Mouse (Mus musculus): ENCODE measurements around the gene Ptprk. TPM values are rescaled to one million over a fixed set of nuclear protein-coding genes. Genes with fewer than 3 reads are reported as not detected.

Ptprk gene
- polyA plus RNA-seq, 1 experiment from 2014 or later: 33.8 TPM

DNA sequence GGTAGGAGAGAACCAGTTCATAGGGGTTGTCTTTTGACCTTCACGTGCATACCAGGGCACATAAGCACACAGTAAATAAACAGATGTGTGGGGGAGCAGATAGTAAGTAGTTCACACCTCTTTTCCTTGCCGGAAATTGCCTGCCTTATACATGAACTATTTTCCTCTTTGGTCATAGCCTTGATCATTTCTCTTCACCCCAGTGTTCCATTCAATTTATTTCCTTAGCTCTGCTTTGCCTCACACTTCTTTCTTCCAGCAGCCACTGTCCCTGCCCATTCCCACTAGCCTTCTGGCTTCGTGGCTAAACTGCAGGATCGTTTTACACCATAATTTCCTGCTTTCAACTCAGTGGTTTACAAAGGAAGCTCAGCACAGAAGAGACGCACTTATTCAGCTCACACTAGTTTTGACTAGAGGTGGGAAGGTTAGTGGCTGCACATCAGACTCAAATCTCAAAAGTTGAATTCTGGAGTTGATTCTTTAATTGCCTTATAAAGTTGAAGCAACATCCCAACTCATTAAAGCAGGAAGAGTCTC, 151.0 kb downstream of the Ptprk start:
- Histone ChIP-seq H3K9me3 (replicated peaks; ENCODE audit: control insufficient read depth, low read length, poor library complexity, severe bottlenecking) (no peaks in the 10 kb centered on the region), H3K9ac (ENCODE audit: low read depth, low read length) (no peak overlapping the region), H3K4me3 (ENCODE audit: low read depth, low read length) (no peak overlapping the region), H3K4me2 (ENCODE audit: low read length) (no peak overlapping the region), H3K36me3 (ENCODE audit: control insufficient read depth, insufficient read depth, low read length) (no peaks in the 10 kb centered on the region), H3K27ac (ENCODE audit: low read length) (no peak overlapping the region), H3K27me3 (ENCODE audit: control insufficient read depth, insufficient read depth, low read depth, low read length) (no peaks in the 10 kb centered on the region), H3K4me1 (ENCODE audit: control insufficient read depth, insufficient read depth, low read length) (peaks cover 4% of the 10 kb centered on the region; the same call in 1 of the 2 replicates)
- 49% methylated on average over 5 of the region's 5 CpGs for WGBS
- no peak for ATAC-seq

- WGBS: 94% methylated on average over 4 of the region's 4 CpGs
- Histone ChIP-seq H3K27ac (ENCODE audit: low read length) (no peak overlapping the region), H3K9ac (ENCODE audit: low read depth, low read length) (no peak overlapping the region), H3K4me3 (ENCODE audit: low read depth, low read length) (no peak overlapping the region), H3K36me3 (ENCODE audit: control insufficient read depth, insufficient read depth, low read length) (no peaks in the 10 kb centered on the region), H3K27me3 (ENCODE audit: control insufficient read depth, insufficient read depth, low read depth, low read length) (no peaks in the 10 kb centered on the region), H3K4me1 (ENCODE audit: control insufficient read depth, insufficient read depth, low read length) (peaks cover 9% of the 10 kb centered on the region), H3K9me3 (replicated peaks; ENCODE audit: control insufficient read depth, low read length, poor library complexity, severe bottlenecking) (no peaks in the 10 kb centered on the region), H3K4me2 (ENCODE audit: low read length) (no peak overlapping the region)
- ATAC-seq: no peak
These were observed 153.1 kb downstream of the Ptprk start for GRCm38 (mm10) chr10:28227732-28228131.

GRCm38 (mm10) chr10:28228208-28228607, 153.6 kb downstream of the Ptprk start:
- peaks cover 9% of the 10 kb centered on the region for H3K4me1 ChIP-seq (ENCODE audit: control insufficient read depth, insufficient read depth, low read length)
- WGBS: 89% methylated on average over 1 of the region's 1 CpGs

DNA sequence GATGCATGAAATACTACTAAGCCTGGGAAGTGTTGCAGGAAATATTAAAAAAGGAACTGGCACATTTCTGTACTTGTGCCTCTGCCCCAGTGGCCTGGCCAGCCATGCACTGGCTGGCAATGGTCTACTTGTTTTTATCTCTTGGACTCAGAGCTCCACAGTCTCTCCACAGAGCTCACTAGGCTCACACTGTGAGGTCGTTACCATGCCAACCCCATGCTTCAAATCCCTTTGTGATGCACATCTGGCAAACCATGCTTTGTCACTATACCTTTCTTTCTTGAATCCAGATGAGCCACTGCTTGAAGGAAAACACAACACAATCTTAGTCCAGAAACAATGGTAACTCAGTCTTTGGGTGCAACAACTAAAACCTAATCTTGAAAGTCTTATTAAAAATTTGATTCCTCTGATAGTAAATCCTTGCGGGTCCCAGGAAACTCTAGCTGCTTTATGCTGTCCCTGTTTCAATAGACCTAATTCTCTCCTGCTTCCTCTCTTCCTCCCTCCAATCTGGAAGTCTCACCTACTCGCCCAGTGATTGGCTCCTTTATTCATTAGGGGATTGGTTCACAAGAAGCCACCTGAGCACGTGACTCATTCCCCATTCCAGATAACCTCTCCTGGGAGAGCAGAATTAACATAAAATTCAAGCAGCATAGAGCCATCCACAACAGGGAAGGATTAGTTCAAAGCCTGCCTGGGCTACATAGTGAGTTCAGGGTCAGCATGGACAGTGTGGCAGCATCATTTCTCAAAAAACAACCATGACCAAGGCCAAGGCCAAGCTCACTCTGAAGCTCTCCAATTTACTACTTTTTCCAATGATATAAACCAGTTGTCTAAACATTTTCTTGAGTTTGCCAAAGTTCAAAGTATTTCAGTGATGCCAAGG, 157.9 kb downstream of the Ptprk start:
- Histone ChIP-seq H3K27me3 (ENCODE audit: control insufficient read depth, insufficient read depth, low read depth, low read length) (no peaks in the 10 kb centered on the region), H3K9ac (ENCODE audit: low read depth, low read length) (no peak overlapping the region), H3K4me2 (ENCODE audit: low read length) (no peak overlapping the region), H3K4me1 (ENCODE audit: control insufficient read depth, insufficient read depth, low read length) (peaks cover 5% of the 10 kb centered on the region), H3K36me3 (ENCODE audit: control insufficient read depth, insufficient read depth, low read length) (no peaks in the 10 kb centered on the region), H3K27ac (ENCODE audit: low read length) (no peak overlapping the region), H3K4me3 (ENCODE audit: low read depth, low read length) (no peak overlapping the region), H3K9me3 (replicated peaks; ENCODE audit: control insufficient read depth, low read length, poor library complexity, severe bottlenecking) (no peaks in the 10 kb centered on the region)
- ATAC-seq: peak; percentile 80
- 13% methylated on average over 4 of the region's 4 CpGs for WGBS

More at GRCm38 (mm10) chr10:28228208-28228607, 153.6 kb downstream of the Ptprk start:
- ATAC-seq: no peak
- H3K27ac ChIP-seq (ENCODE audit: low read length): no peak overlapping the region
- no peaks in the 10 kb centered on the region for H3K27me3 ChIP-seq (ENCODE audit: control insufficient read depth, insufficient read depth, low read depth, low read length)
- H3K9me3 ChIP-seq (replicated peaks; ENCODE audit: control insufficient read depth, low read length, poor library complexity, severe bottlenecking): no peaks in the 10 kb centered on the region
- no peak overlapping the region for H3K4me3 ChIP-seq (ENCODE audit: low read depth, low read length)
- H3K9ac ChIP-seq (ENCODE audit: low read depth, low read length): no peak overlapping the region
- no peaks in the 10 kb centered on the region for H3K36me3 ChIP-seq (ENCODE audit: control insufficient read depth, insufficient read depth, low read length)
- no peak overlapping the region for H3K4me2 ChIP-seq (ENCODE audit: low read length)

GRCm38 (mm10) chr10:28249047-28249446, 174.4 kb downstream of the Ptprk start:
- 86% methylated on average over 4 of the region's 4 CpGs for WGBS
- Histone ChIP-seq H3K9me3 (replicated peaks; ENCODE audit: control insufficient read depth, low read length, poor library complexity, severe bottlenecking) (no peaks in the 10 kb centered on the region), H3K27me3 (ENCODE audit: control insufficient read depth, insufficient read depth, low read depth, low read length) (no peaks in the 10 kb centered on the region), H3K27ac (ENCODE audit: low read length) (no peak overlapping the region), H3K9ac (ENCODE audit: low read depth, low read length) (no peak overlapping the region), H3K4me1 (ENCODE audit: control insufficient read depth, insufficient read depth, low read length) (peaks cover 7% of the 10 kb centered on the region; the same call in 1 of the 2 replicates), H3K4me2 (ENCODE audit: low read length) (no peak overlapping the region), H3K36me3 (ENCODE audit: control insufficient read depth, insufficient read depth, low read length) (no peaks in the 10 kb centered on the region), H3K4me3 (ENCODE audit: low read depth, low read length) (no peak overlapping the region)
- no peak for ATAC-seq

DNA sequence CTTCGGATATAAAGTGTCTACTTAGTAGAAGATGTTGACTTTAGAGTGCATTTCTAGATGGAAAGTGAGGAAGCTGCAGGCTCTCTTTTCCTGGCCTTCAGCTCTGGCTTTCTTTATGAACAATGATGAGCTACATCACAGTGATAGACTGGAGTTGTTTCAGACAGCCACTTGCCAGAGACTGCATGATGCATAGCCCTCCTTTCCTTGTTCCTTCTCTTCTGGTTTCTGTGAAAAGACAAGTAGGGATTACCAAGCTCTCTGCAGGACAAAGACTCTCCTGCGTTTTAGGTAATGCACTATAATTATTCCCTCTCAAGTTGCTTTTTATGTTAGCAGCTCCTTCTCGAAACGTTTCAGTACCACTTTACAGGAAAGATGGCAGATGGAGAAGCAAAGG, 176.8 kb downstream of the Ptprk start:
- Histone ChIP-seq H3K9ac (ENCODE audit: low read depth, low read length) (no peak overlapping the region), H3K27me3 (ENCODE audit: control insufficient read depth, insufficient read depth, low read depth, low read length) (no peaks in the 10 kb centered on the region), H3K4me1 (ENCODE audit: control insufficient read depth, insufficient read depth, low read length) (peaks cover 7% of the 10 kb centered on the region; the same call in 1 of the 2 replicates), H3K4me2 (ENCODE audit: low read length) (no peak overlapping the region), H3K4me3 (ENCODE audit: low read depth, low read length) (no peak overlapping the region), H3K9me3 (replicated peaks; ENCODE audit: control insufficient read depth, low read length, poor library complexity, severe bottlenecking) (no peaks in the 10 kb centered on the region), H3K27ac (ENCODE audit: low read length) (no peak overlapping the region; the same call in 1 of the 2 replicates), H3K36me3 (ENCODE audit: control insufficient read depth, insufficient read depth, low read length) (no peaks in the 10 kb centered on the region)
- 0 out of 2 replicates have a peak, but pooled peaks have one; percentile 17 for ATAC-seq
- WGBS: 29% methylated on average over 4 of the region's 4 CpGs

DNA sequence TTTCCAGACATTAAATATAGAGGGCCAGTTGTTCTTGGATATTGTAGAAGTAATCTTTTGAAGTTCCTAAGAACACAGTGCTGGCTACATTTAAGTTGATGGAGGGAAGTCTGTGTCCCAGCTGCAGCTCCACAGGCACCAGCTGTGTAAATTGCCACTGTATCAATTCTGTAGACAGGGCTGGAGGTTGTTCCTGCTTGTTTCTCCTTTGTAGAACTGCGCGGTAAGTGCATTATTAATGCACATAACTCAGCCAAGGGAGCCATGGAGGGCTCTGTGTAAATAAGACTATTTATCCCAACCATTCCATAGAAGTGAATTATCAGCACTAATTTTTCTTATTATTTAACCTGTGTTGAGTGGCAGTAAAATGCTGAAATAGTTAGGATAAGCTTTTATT, 186.0 kb downstream of the Ptprk start:
- peak; percentile 71; the same call in 1 of the 2 replicates for ATAC-seq
- H3K27ac ChIP-seq (ENCODE audit: low read length): no peak overlapping the region

DNA sequence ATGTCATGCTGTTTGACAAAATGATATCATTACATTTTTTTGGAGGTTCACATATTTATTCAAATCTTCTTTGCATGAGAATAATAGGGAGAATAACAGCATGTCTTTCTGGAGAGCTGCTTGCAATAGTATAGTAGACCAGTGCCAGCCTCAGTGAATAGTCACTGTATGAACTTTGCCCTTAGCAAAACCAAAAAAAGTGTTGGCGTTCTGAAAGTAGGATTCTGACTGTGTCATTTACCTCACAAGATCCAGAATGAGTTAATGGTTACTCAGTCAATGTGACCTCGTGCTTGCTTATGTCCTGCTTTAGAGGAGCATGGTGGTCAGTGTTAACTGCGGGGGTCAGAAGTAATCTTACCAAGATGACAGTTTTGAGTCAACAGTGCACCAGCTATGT, 187.5 kb downstream of the Ptprk start:
- no peaks in the 10 kb centered on the region; the same call in 1 of the 2 replicates for H3K9me3 ChIP-seq (replicated peaks; ENCODE audit: control insufficient read depth, low read length, poor library complexity, severe bottlenecking)
- WGBS: 85% methylated on average over 3 of the region's 3 CpGs
- no peaks in the 10 kb centered on the region for H3K36me3 ChIP-seq (ENCODE audit: control insufficient read depth, insufficient read depth, low read length)
- no peak overlapping the region for H3K27ac ChIP-seq (ENCODE audit: low read length)
- no peaks in the 10 kb centered on the region for H3K4me1 ChIP-seq (ENCODE audit: control insufficient read depth, insufficient read depth, low read length)
- no peak overlapping the region for H3K4me2 ChIP-seq (ENCODE audit: low read length)
- ATAC-seq: no peak
- H3K9ac ChIP-seq (ENCODE audit: low read depth, low read length): no peak overlapping the region
- H3K27me3 ChIP-seq (ENCODE audit: control insufficient read depth, insufficient read depth, low read depth, low read length): no peaks in the 10 kb centered on the region
- H3K4me3 ChIP-seq (ENCODE audit: low read depth, low read length): no peak overlapping the region

More for the DNA sequence above, 186.0 kb downstream of the Ptprk start:
- Histone ChIP-seq H3K36me3 (ENCODE audit: control insufficient read depth, insufficient read depth, low read length) (no peaks in the 10 kb centered on the region), H3K27me3 (ENCODE audit: control insufficient read depth, insufficient read depth, low read depth, low read length) (no peaks in the 10 kb centered on the region), H3K9me3 (replicated peaks; ENCODE audit: control insufficient read depth, low read length, poor library complexity, severe bottlenecking) (no peaks in the 10 kb centered on the region), H3K4me2 (ENCODE audit: low read length) (no peak overlapping the region), H3K4me3 (ENCODE audit: low read depth, low read length) (no peak overlapping the region), H3K9ac (ENCODE audit: low read depth, low read length) (no peak overlapping the region), H3K4me1 (ENCODE audit: control insufficient read depth, insufficient read depth, low read length) (no peaks in the 10 kb centered on the region)
- 58% methylated on average over 2 of the region's 2 CpGs for WGBS

DNA sequence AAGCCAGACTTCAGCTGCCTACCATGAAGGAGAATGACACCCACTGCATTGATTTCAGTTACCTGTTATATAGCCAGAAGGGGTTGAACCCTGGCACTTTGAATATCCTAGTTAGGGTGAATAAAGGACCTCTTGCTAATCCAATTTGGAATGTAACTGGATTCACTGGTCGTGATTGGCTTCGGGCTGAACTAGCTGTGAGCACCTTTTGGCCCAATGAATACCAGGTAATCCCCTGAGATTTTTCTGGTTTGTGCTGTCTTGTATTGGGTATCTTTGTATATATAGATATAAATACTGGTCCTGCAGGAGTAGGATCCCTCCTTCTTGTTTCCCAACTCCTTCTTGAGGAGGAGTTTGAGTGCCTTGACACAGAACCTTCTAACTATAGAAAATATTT, 188.9 kb downstream of the Ptprk start:
- no peaks in the 10 kb centered on the region for H3K27me3 ChIP-seq (ENCODE audit: control insufficient read depth, insufficient read depth, low read depth, low read length)
- H3K9ac ChIP-seq (ENCODE audit: low read depth, low read length): no peak overlapping the region
- 87% methylated on average over 2 of the region's 2 CpGs for WGBS
- no peak overlapping the region for H3K27ac ChIP-seq (ENCODE audit: low read length)
- no peaks in the 10 kb centered on the region; the same call in 1 of the 2 replicates for H3K9me3 ChIP-seq (replicated peaks; ENCODE audit: control insufficient read depth, low read length, poor library complexity, severe bottlenecking)
- H3K36me3 ChIP-seq (ENCODE audit: control insufficient read depth, insufficient read depth, low read length): no peaks in the 10 kb centered on the region
- no peaks in the 10 kb centered on the region for H3K4me1 ChIP-seq (ENCODE audit: control insufficient read depth, insufficient read depth, low read length)
- no peak for ATAC-seq
- no peak overlapping the region for H3K4me2 ChIP-seq (ENCODE audit: low read length)
- H3K4me3 ChIP-seq (ENCODE audit: low read depth, low read length): no peak overlapping the region
